Mouse (Mus musculus): ENCODE data around the gene Vamp2.
A peak's percentile ranks its signal among the peaks of the same experiment; 100 is the strongest.

Vamp2 gene

DNA sequence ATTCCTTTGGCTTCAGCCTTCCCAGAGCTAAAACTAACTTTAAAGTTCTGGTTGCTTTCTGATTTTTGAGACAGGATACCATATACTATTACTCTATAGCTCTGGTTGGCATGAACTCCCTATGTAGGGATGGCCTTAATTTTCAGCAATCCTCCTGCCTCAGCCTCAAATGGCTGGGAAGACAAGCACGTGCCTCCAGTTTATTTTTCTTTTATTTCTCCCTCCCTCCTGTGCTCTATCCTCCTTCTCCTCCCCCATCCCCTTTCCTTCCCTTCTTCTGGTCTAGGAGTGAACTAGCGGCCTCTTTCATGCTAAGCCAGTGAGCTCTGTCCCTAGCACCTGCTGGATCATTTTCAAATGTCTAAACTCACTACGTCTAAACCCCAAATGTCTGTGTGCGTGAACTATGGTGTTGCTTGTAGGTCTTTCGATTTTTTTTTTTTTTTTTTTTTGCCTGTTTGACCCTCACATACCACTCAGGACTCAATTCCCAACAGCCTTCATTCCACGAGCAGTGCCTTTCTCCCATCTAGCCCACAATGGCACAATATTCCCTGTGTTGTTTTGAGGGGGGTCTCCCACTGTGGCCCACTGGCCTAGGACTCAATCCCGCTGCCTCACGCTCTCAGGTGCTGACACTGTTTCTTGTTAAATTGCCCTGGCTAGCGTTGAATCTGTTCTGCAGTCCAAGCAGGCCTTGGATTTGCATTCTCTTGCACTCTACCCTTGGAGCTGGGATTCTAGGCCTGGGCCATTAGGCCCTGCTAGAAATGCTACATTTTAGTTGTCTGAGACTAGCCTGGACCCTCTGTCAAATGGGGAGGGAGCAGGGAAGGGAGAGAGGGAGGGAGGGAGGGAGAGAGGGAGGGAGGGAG, 23.8 kb upstream of the Vamp2 start:
- no peak for DNase-seq (ENCODE audit: low read depth)

DNA sequence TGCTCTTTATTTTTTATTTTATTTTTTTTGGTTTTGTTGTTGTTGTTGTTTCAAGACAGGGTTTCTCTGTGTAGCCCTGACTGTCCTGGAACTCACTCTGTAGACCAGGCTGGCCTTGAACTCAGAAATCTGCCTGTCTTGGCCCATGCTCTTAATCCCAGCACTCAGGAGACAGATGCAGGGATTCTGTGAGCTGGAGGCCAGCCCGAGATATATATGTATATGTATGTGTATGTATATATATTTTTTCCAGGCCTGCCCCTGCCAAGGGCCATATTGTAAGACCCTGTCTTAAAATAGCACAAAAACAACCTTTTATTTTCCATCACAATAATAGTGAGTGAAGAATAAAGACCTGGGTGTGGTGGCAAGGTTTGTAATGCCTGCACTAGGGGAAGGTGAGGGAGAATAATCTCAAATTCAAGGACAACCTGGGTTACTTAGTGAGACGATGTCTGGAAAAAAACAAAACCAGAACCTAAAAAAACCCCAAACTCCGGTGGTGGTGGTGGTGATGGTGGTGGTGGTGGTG, 22.8 kb upstream of the Vamp2 start:
- no peak for DNase-seq (ENCODE audit: low read depth)

DNA sequence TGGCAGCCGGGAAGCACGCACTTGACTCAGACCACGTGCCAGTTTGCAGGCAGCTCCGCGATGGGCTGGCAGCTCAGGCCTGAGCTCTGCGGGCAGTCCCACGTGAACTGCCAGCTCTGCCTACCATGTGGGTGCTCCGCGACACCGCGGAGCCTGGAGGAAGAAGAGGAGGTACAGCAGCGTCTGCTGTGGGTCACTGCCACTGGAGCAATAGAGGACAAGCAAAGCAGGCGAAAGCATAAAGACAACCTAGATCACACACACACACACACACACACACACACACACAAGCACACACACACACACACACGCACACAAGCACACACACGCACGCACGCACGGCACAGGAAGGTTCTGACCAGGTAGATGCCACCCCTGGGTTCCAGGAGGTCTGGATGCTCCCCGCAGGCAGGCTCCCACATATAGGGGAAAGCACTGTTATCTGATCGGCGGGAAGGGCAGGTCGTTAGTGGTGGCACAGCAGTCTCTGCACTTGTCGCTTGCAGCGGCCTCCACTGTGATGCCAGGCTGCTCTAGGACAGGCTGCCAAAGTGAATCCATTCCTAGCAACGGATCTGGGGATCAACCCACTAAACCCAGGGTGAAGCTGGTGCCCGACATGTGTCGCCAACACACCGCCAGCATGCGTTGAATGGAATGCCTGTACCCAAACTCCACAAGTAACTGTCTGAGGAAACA, 22.0 kb upstream of the Vamp2 start:
- peak; percentile 70 for DNase-seq (ENCODE audit: low read depth)

DNA sequence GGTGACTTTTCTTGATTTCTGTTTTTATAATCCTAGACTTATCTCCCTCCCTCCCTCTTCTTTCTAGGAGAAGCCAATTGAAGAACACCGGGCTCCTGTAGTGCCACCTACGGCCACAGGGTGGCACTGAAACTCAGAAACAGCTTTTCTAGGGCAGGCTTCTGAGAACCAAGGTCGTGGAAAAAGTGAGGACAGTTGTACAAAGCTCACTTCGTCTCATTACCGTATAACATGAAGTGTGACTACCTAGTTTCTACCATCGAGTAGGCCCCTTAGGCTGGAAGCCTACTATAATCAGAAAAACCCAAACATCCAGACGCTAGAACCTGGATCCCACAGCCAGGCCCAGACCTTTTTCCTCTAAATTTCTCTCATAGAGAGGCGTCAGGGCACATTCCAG, 21.3 kb upstream of the Vamp2 start:
- DNase-seq (ENCODE audit: low read depth): peak; percentile 93

DNA sequence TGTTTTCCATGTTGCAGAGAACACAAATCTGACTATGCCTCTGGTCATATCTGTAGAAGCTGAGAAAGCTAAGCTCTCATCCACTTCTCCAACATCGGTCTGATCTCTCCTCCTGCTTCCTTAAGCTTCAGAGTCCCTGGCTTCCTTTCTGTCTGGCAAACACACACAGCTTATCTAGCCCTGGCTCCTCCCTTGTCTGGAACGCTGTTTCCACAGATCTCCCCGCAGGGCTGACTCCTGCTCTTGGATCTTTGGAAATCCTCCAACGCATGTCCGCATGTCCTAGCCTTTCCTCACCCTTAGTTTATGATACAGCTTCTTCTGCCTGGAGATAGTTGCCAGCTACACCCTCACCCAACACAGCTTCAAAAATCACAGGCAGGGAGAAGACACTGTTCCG, 20.7 kb upstream of the Vamp2 start:
- DNase-seq (ENCODE audit: low read depth): no peak

DNA sequence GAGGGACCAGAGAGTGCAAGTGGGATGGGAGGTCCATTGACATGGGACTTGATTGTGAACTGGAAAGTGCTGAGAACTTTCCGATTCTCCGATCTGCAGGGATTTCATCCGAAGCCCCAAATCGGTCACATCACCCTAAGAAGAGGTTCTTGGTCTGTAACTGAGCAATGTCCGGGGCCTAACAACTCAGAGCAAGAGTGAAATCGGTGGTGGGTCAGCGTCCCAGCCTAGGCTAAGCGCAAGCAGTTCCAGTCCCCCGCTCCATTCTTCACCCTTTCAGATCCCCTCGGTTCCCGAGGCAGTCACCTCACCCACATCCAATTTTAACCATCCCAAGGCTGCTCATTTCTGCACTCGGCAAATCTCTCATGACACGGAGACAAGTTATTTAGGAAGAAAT, 18.2 kb upstream of the Vamp2 start:
- DNase-seq (ENCODE audit: low read depth): no peak

DNA sequence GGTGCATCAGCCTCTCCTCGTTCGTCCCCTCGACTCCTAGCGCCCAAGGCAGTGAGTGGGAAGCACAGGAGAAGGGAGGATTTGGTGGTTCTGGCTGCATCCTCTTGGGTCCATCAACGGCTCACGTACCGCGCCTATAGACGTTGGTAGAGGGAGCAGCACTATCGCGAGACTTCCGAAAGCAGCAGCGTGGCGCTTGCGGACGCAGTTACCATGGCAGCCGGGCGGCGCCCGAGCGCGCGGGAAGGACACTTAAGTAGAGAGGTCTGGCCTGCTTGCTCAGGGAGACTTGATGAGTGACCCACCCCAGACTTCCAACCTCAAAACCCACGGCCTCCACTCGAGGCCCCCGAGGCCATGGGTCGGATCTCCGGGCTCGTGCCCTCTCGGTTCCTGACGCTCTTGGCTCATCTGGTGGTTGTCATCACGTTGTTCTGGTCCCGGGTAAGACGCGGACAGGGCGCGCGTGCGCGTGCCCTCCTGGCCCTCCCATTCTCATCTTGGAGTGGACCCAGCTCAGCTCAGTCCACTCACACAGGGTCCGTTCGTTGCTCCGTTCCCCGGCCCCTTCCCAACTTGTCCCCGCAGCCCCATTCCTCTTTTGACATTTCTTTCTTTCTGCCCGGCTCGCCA, 17.6 kb upstream of the Vamp2 start, which contains the start of gene Tmem107:
Gene Tmem107 (plus strand): TSS at position 217 of the 633 bp plus-strand sequence.
- DNase-seq (ENCODE audit: low read depth): peak; percentile 96

DNA sequence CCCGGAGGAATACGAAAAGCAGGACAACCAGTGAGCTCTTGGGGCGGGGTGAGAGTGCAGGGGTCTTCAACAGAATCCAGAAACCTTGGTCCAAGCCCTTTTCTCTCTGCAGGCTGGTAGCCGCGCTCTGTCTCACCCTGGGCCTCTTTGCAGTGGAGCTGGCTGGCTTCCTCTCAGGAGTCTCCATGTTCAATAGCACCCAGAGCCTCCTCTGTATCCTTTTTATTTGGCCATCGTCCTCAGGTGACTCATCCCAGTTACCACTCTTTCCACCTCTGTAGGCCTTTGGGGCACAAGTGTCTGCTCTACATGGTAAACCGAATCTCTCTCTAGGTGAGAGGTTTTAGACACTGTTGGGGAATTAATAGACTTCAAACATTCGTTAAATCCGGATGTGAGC, 17.0 kb upstream of the Vamp2 start:
- DNase-seq (ENCODE audit: low read depth): no peak

DNA sequence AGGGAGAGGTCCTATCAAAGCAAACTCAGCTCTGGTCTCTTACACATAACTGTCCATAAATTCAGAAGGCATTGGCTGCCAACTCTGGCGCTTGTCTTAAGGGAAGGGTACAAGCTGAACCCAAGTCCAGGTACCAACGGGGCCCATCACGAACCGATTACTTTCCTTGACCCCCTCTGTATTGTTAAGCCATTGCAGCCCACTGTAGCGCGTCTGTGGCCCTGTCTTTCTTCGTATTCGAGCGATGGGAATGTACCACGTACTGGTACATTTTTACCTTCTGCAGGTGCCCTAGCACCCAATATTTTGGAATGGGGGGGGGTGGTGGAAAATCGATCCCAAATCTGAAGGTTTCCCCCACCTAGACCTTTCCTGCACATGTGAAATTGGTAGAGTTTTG, 16.1 kb upstream of the Vamp2 start:
- no peak for DNase-seq (ENCODE audit: low read depth)

DNA sequence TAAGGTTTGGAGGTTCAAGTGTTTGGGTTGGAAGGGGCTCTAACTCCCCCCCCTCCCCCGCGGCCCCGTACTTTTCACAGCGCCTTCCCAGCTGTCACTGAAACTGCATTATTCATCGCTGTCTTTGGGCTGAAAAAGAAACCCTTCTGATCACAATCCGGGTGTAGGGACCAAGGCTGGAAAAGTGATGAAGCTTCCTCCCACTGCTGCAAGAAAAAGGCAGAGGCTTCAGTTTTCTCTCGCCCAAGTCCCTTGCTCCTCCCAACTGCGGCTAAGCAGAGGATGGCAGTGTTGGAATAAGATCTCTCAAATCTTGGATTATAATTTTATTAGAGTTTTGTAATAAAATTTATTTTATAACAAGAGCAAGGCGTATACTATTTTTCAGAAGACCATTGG, 15.6 kb upstream of the Vamp2 start:
- DNase-seq (ENCODE audit: low read depth): no peak

DNA sequence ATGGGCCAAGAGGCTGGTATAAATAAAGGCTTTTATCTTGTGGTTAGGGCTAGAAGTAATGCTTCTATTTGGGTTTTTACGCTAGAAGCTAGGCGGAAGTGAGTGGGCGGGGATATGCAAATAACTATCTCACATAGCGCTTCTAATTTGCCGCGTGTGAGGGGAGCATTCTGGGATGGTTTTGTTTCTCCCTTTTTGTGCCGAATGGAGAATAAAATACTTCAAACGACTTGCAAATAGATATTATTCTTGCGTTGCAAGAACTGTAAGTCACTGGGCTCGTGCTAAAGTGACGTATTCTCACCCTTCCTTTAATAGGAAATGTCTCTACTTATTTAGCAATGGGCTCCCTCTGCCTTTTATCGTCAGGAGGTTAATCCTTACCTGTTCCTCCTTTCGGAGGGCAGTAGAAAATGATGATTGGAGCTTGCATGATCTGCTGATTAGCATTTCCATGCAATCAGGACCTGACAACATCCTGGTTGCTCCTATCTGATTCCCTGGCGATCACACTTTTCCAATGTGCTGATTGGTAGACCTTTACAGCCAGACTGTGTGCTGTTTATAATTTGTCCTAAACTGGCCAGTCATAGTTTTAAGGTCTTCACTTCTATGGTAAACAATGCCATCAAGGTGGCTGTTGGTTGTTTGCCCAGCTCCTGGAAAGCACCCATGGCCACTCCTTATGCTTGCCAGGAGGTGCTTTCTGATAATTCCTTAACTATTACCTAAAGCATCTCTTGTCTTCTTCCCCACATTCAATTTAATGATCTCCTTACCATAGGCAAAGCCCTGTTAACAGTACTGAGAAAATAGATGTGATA, 15.0 kb upstream of the Vamp2 start:
- DNase-seq (ENCODE audit: low read depth): peak; percentile 99

DNA sequence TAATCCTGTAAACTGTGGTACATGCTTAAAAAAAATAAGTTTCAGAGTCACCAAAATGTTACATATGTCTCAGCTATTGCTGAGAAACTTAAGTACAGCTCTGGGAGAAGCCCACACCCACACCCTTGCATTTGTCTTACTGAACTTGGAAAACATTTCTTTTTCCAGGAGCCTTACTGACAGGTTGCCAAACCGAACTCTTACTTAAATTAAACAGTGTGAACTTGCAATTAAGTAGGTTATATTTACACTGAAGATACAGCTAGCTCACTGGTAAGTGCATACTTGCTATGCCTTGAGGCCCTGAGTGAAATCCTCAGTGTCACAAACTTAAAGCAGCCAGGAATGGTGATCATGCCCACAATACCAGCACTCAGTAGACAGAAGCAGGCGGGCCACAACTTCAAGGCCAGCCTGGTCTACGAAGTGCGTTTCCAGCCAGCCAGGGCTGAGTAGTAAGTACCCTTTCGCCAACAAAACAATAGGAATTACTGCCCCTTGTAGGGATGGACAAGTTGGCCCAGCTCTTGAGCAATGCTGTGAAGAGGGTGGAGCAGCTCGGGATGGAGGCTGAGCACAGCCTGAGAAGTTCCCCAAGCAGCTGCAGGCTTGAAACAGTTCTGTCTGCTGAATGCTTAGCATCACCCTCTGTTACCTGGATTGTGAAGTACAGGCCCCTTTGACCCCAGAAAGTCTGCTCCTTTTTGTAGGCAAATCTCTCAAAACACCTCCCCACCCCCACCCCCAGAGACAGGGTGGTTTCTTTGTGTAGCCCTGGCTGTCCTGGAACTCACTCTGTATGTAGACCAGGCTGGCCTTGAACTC, 14.1 kb upstream of the Vamp2 start:
- DNase-seq (ENCODE audit: low read depth): no peak

DNA sequence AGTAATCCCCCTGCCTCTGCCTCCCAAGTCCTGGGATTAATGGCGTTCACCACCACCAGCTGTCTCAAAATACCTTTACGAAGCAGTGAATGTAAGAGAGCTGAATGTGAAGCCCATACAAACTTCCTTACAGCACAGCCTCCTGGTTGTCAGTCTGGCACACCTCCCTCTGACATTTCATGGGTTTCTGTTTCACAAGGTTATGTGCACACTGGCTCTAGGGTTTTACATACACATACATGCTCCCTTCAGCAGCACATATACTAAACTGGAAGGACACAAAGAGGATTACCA, 13.6 kb upstream of the Vamp2 start:
- DNase-seq (ENCODE audit: low read depth): no peak

DNA sequence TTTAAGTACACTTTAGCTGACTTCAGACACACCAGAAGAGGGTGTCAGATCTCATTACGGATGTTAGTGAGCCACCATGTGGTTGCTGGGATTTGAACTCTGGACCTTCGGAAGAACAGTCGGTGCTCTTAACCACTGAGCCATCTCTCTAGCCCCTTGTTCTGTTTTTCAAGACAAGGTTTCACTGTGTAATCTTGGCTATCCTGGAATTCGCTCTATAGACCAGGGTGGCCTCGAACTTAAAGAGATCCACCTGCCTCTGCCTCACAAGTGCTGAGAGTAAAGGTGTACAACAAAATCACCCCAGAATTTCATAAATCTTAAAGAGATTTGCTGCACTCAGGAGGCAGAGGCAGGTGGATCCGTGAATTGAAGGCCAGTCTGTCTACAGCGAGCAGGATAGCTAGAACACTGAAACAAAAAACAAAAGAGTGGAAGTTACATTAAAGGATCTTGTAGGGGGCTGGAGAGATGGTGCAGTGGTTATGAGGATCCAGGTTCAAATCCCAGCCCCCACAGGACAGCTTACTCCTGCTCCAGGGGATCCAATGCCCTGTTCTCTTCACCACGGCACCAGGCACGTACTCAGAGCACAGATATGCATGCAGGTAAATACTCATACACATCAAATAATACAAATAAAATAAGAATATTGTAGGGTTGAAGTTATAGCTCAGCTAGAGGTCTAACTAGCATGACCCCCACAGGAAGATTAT, 12.4 kb upstream of the Vamp2 start:
- no peak for DNase-seq (ENCODE audit: low read depth)

DNA sequence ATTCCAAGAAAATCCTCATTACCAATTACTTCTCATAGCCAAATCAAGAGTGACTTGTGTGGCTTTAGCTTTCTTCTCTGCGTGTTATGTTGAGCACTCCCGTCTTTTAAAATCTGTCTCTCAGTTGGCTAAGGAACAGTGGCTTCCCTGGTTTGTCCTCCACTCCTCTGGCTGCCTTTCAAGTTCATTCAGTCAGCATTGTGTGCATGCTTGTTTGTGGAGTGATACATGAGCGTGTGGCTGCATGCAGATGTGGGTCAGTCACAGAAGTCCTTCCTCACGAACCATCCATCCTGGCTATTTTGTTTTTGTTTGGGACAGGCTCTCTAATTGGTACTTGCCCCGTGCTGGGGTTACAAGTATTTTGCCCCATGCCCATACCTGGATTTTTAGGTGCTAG, 11.7 kb upstream of the Vamp2 start:
- no peak for DNase-seq (ENCODE audit: low read depth)

DNA sequence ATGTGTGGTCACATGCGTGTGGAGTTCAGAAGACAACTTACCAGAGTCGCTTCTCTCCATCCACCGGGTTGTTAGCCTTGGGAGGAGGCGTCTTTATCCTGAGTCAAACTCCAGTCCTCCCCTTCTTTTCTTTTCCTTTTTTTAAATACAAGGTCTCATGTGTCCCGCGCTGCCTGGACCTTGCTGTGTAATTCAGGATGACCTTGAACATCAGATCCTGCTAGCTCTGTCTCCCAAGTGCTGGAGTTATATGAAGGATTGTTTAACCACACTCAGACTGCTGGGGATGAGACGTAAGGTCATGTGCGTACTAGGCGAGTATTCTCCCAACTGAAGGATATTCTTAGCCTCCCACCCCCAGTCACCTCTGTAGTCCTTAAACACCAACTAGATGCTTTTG, 11.0 kb upstream of the Vamp2 start:
- DNase-seq (ENCODE audit: low read depth): no peak

DNA sequence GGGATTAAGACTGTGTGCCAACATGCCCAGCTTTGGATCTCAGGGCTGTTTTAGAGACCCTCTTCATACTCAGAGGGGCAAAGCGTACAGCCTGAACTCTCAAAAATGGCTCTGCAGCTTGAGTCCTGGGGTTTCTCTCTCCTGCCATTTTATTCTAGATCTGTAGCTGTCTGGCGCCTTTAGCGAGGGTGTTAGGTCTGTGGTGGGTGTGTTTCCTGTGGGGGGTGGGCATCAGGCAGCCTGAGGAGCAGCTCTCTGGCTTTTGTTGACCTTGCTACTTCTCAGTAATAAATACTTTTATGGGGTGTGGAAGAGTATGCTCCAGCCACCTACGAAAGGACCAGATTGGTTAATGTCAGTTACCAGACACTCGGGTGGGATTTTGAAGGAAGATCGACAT, 10.2 kb upstream of the Vamp2 start:
- no peak for DNase-seq (ENCODE audit: low read depth)

DNA sequence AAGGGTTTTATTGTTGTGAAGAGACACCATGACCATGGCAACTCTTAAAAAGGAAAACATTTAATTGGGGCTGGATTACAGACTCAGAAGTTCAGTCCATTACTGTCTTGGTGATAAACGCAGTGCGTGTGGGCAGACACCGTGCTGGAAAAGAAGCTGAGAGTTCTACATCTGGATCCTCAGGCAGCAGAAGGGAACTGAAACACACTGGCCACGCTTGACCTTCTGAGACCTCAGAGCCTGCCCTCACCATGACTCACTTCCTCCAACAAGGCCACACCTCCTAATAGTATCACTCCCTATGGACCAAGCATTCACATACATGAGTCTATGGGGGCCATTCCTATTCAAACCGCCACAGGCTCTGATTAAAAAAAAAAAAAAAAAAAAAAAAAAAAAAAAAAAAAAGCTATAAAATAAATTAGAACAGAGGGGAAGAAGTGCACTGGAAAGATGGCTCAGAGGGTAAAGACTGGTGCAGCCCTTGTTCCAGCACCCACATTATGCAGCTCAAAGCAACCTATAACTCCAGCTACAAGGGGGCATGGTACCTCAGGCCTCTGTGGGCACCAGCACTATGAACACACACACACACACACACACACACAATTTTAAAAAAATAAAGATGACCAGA, 9.4 kb upstream of the Vamp2 start:
- DNase-seq (ENCODE audit: low read depth): no peak

DNA sequence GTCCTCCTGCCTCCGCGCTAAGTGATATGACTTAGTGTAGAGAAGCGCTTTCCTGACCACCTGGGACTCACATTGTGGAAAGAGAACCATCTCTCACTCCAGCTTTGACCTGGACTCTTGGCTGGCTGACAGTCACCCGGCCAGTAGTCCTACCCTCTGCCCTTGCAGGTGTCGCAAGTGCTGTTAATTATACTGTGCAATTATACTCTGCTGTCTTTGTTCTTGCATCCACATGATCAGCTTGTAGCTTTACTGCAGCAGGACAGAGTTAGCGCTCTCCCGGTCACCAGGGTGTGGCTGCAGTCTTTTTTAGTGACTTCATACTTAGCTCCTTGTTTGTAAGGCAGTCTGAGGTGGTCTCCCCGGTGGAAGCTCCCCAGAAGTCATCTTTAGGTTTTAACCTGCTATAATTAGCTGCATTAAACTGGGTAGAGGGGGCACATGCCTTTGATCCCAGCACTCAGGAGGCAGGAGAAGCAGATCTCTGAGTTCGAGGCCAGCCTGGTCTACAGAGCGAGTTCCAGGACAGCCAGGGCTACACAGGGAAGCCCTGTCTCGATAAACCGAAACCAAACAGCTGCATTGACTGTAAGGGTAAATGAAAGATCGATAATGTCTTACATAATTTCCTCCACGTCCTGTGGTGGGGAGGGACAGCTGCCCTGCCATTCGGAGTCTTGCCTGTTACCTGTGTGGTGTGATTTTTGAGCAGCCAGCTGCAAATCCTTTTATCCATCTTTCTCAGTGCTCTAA, 8.0 kb upstream of the Vamp2 start:
- DNase-seq (ENCODE audit: low read depth): no peak
